Mouse (Mus musculus): Measurements from ENCODE around the gene Rasl11b. TPM values are rescaled to one million over a fixed set of nuclear protein-coding genes. Genes with fewer than 3 reads are reported as not detected.

Rasl11b gene
- polyA plus RNA-seq, 1 experiment from 2014 or later: 9.4 TPM

DNA sequence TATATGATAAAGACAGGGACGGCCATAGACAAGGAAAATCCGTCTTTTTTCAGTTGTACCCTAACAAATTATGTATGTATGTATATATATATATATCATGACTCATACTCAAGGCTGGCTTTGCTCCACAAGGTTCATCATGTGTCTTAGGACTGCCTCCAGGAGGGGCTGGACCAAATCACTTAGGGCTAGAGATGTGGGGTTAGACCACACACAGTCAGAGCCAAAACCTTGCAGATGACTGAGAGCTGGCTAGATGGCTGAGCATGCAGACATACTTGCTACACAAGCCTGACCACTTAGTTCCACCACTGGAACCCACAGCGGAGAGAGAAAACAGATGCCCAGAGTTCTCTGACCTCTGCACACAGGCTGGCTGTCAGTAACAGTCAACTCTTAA, 27.0 kb upstream of the Rasl11b start:
- H3K4me1 ChIP-seq (ENCODE audit: insufficient read depth): peaks cover 18% of the 10 kb centered on the region
- no peaks in the 10 kb centered on the region for H3K9me3 ChIP-seq (ENCODE audit: low read length)
- H3K9ac ChIP-seq (replicated peaks): no peak overlapping the region
- H3K36me3 ChIP-seq (replicated peaks; ENCODE audit: insufficient read depth, low read length): no peaks in the 10 kb centered on the region
- H3K4me2 ChIP-seq (ENCODE audit: low read depth, low read length): no peak overlapping the region
- TF ChIP-seq CTCF (IDR thresholded peaks at IDR 0.05; ENCODE audit: low read depth) (no peak), EP300 (IDR thresholded peaks at IDR 0.05; ENCODE audit: low read depth) (no peak)
- H3K4me3 ChIP-seq (ENCODE audit: low read depth, low read length): no peak overlapping the region
- WGBS (ENCODE audit: insufficient replicate concordance): 84% methylated on average over 3 of the region's 3 CpGs
- DNase-seq: no peak
- no peak overlapping the region for H3K27ac ChIP-seq (ENCODE audit: low read depth)
- ATAC-seq: no peak
- H3K27me3 ChIP-seq (ENCODE audit: insufficient read depth, low read length): no peaks in the 10 kb centered on the region

DNA sequence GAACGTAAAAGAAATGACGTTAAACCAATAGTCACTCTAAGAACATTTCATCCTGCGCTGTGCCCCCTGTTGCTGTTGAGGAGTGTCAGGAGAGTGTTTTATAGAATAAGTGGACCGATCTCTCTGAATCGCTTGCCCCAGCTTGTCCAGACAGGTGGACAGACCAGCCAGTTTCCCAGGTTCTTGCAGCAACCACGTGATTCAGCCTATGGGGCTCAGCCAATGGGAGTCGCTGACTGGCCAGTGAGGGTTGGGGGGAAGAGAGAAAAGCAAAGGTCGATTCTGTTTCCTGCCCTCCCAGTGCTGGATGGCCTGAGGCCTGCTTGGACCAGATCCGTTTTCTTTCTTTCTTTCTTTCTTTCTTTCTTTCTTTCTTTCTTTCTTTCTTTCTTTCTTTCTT, 23.3 kb upstream of the Rasl11b start:
- H3K27ac ChIP-seq (ENCODE audit: low read depth): no peak overlapping the region
- no peak for DNase-seq
- no peak overlapping the region for H3K4me3 ChIP-seq (ENCODE audit: low read depth, low read length)
- peak; percentile 51; the same call in 1 of the 2 replicates for ATAC-seq
- peaks cover 7% of the 10 kb centered on the region for H3K4me1 ChIP-seq (ENCODE audit: insufficient read depth)
- no peaks in the 10 kb centered on the region for H3K27me3 ChIP-seq (ENCODE audit: insufficient read depth, low read length)
- H3K9me3 ChIP-seq (ENCODE audit: low read length): no peaks in the 10 kb centered on the region
- no peak for TF ChIP-seq CTCF (IDR thresholded peaks at IDR 0.05; ENCODE audit: low read depth)
- TF ChIP-seq EP300 (IDR thresholded peaks at IDR 0.05; ENCODE audit: low read depth): no peak
- H3K4me2 ChIP-seq (ENCODE audit: low read depth, low read length): no peak overlapping the region
- H3K36me3 ChIP-seq (replicated peaks; ENCODE audit: insufficient read depth, low read length): no peaks in the 10 kb centered on the region
- 60% methylated on average over 9 of the region's 9 CpGs for WGBS (ENCODE audit: insufficient replicate concordance)
- H3K9ac ChIP-seq (replicated peaks): no peak overlapping the region

DNA sequence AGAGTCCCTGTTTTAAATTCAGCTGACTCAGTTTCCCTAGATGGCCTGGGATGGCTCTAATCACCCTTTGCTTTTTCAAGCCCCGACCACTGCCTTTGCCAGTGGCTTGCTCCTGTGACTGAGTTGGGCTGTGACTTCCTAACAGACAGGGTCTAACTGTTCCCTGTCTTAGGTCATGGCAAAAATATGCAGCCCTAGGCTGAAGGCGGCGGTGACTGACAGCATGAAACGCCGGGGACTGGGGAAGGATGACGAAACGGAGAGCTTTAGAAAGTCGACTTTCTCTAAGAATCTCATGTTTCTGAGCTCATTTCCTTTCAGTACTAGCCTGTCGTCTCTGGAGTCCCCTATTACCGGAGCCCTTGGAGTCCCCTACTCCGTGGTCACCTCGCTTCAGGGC, 22.9 kb upstream of the Rasl11b start:
- H3K27me3 ChIP-seq (ENCODE audit: insufficient read depth, low read length): no peaks in the 10 kb centered on the region
- no peak overlapping the region for H3K27ac ChIP-seq (ENCODE audit: low read depth)
- no peak for ATAC-seq

DNA sequence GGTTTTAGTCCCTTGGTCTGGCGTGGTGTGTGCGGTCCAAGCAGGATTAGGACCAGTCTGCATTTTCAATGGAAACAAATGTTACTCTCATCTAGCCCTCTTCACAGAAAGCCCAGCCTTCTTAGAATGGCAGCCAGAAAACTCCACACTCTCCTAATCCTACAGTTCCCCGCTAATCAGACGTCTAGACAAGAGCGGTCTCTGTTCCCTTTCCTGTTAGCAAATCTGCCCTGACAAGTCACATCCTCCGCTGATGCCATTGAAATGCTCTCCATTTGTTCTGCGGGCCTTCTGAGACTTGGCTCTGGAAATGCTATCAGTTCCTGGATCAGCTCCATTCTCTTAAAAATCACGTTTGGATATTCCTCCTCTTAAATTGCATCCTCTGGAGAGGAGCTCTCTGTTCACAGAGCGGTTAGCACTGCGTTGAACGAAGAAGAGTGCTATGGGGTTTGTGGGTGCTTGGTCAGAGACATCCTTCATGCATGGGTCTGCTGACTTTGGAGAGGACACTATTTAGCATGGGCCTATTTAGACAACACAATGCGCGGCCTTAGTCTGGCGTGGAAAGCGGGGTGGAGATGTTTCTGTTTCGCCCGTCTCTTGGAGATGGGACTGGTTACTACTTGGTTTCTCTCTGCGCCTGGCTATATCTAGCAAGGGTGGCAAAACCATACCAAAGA, 21.8 kb upstream of the Rasl11b start:
- H3K4me2 ChIP-seq (ENCODE audit: low read depth, low read length): no peak overlapping the region
- WGBS (ENCODE audit: insufficient replicate concordance): 61% methylated on average over 18 of the region's 18 CpGs
- no peaks in the 10 kb centered on the region for H3K9me3 ChIP-seq (ENCODE audit: low read length)
- TF ChIP-seq EP300 (IDR thresholded peaks at IDR 0.05; ENCODE audit: low read depth) (no peak), CTCF (IDR thresholded peaks at IDR 0.05; ENCODE audit: low read depth) (no peak)
- peaks cover 7% of the 10 kb centered on the region for H3K4me1 ChIP-seq (ENCODE audit: insufficient read depth)
- H3K27me3 ChIP-seq (ENCODE audit: insufficient read depth, low read length): no peaks in the 10 kb centered on the region
- H3K4me3 ChIP-seq (ENCODE audit: low read depth, low read length): no peak overlapping the region
- H3K36me3 ChIP-seq (replicated peaks; ENCODE audit: insufficient read depth, low read length): no peaks in the 10 kb centered on the region
- H3K27ac ChIP-seq (ENCODE audit: low read depth): no peak overlapping the region
- ATAC-seq (no peak), DNase-seq (no peak)
- H3K9ac ChIP-seq (replicated peaks): no peak overlapping the region

More for the DNA sequence above, 22.9 kb upstream of the Rasl11b start:
- H3K36me3 ChIP-seq (replicated peaks; ENCODE audit: insufficient read depth, low read length): no peaks in the 10 kb centered on the region
- H3K9ac ChIP-seq (replicated peaks): no peak overlapping the region
- H3K4me1 ChIP-seq (ENCODE audit: insufficient read depth): peaks cover 7% of the 10 kb centered on the region
- H3K9me3 ChIP-seq (ENCODE audit: low read length): no peaks in the 10 kb centered on the region
- no peak overlapping the region for H3K4me3 ChIP-seq (ENCODE audit: low read depth, low read length)
- DNase-seq: no peak
- H3K4me2 ChIP-seq (ENCODE audit: low read depth, low read length): no peak overlapping the region
- WGBS (ENCODE audit: insufficient replicate concordance): 43% methylated on average over 12 of the region's 12 CpGs
- no peak for TF ChIP-seq EP300 (IDR thresholded peaks at IDR 0.05; ENCODE audit: low read depth)
- TF ChIP-seq CTCF (IDR thresholded peaks at IDR 0.05; ENCODE audit: low read depth): no peak

DNA sequence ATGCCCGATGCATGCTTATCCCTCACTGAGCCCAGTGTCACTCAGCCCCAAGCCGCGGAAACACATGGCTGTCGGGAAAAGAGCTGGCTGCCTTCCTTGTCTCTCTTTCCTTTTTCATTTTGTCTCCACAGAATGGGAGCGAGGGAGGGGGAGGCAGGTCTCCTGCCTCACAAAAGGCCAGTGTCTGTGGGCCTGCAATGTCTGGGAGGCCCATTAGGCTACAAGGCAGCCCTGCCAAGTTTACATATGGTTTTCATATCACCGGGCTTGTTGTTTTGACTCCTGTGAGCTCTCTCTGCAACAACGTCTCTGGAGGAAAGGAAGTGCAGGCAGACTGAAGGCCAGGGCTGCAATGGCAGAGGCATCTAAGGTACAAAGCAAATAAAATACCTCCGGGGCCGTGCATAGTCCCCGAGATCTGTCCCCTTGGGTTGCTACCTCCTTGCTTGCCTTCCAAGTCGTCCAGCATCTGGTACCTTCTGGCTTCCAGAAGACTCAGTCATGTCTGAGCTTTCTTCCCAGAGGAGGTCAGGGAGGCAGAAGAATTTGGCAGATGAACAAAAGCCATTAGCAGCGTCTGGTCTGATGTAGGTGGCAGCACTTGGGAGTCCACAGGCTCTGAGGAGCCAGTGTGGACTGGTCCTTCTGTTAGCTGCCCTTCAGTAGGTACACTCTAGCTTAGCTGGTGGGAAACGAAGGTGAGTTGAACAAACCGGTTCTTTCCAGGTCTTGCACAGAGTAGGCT, 19.4 kb upstream of the Rasl11b start:
- Histone ChIP-seq H3K9ac (replicated peaks) (no peak overlapping the region), H3K4me3 (ENCODE audit: low read depth, low read length) (no peak overlapping the region), H3K27me3 (ENCODE audit: insufficient read depth, low read length) (no peaks in the 10 kb centered on the region), H3K4me1 (ENCODE audit: insufficient read depth) (peaks cover 7% of the 10 kb centered on the region), H3K9me3 (ENCODE audit: low read length) (no peaks in the 10 kb centered on the region), H3K36me3 (replicated peaks; ENCODE audit: insufficient read depth, low read length) (no peaks in the 10 kb centered on the region), H3K27ac (ENCODE audit: low read depth) (no peak overlapping the region), H3K4me2 (ENCODE audit: low read depth, low read length) (no peak overlapping the region)
- 59% methylated on average over 14 of the region's 14 CpGs for WGBS (ENCODE audit: insufficient replicate concordance)
- no peak for ATAC-seq
- no peak for TF ChIP-seq EP300 (IDR thresholded peaks at IDR 0.05; ENCODE audit: low read depth)
- TF ChIP-seq CTCF (IDR thresholded peaks at IDR 0.05; ENCODE audit: low read depth): no peak
- no peak for DNase-seq

DNA sequence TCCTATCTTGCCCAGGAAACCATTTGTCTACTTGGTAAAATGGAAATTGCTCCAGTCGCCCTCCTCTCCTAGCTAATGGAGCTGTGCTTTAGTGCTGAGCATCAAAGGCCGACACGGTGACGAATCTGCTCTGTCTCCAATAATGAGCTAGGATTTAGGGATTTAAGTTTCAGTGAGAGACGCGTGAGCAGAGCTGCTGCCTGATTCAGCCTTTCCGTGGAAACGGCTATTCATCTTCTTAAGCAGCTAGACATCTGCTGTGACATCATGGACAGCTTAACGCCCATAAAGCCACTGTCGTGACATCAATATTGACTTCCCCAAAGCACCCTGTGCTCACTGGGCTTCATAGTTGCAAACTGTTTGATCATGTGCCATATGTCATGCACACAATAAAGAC, 14.9 kb upstream of the Rasl11b start:
- no peak for TF ChIP-seq EP300 (IDR thresholded peaks at IDR 0.05; ENCODE audit: low read depth)

More for the DNA sequence above, 14.9 kb upstream of the Rasl11b start:
- ATAC-seq (no peak), DNase-seq (no peak)
- Histone ChIP-seq H3K9ac (replicated peaks) (no peak overlapping the region), H3K27me3 (ENCODE audit: insufficient read depth, low read length) (no peaks in the 10 kb centered on the region), H3K9me3 (ENCODE audit: low read length) (no peaks in the 10 kb centered on the region), H3K27ac (ENCODE audit: low read depth) (no peak overlapping the region), H3K4me3 (ENCODE audit: low read depth, low read length) (no peak overlapping the region), H3K36me3 (replicated peaks; ENCODE audit: insufficient read depth, low read length) (no peaks in the 10 kb centered on the region), H3K4me1 (ENCODE audit: insufficient read depth) (no peaks in the 10 kb centered on the region), H3K4me2 (ENCODE audit: low read depth, low read length) (no peak overlapping the region)
- WGBS (ENCODE audit: insufficient replicate concordance): 68% methylated on average over 10 of the region's 10 CpGs

All from liver, postnatal 0 days (tissue).